Mouse (Mus musculus): ENCODE measurements around the gene Cdc37. TPM values are rescaled to one million over a fixed set of nuclear protein-coding genes. Genes with fewer than 3 reads are reported as not detected.

Cdc37 gene
- polyA plus RNA-seq, 1 experiment: 51.1 TPM

DNA sequence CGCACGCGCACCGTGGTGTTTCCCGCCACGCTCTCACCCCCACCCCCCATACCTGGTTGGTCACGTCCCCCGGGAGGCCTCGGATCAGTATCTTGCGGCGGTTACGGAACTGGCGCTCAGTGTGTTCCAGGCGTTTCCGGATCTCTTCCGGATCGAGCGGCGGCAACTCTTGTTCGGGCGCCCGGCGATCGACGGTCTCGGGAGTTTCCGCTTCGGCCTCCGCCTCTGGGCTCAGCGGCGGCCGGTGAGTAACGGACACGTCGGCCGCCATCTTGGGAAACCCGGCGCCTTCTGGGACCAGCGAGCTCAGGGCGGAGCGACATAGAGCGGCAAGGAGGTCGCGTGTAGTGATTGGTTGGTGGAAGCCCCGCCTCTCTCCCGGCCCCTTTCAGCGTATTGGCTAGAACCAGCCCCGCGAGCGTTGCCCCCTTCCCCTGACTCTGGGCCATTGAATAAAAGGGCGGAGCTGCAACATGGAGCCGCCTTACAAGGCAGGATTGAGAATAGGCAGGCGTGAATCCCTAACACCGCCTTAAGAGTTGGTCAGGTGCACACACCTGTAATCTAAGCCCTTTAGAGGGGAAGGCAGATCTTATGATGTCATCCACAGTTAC lies 58.0 kb downstream of the Cdc37 start, which contains the start of the genes Gm38431 and Raver1:
Gm38431 (minus strand) TSS at position 291 of the 614 bp plus-strand sequence.
Raver1 (minus strand) TSS at position 302 of the 614 bp plus-strand sequence.
- Histone ChIP-seq H3K4me3 (replicated peaks; ENCODE audit: control insufficient read depth, low read depth, low read length) (peak within 1 kb of the TSS; percentile 80), H3K4me1 (ENCODE audit: control insufficient read depth, insufficient read depth, low read length) (peaks cover 2% of the 10 kb centered on the region; the same call in 1 of the 2 replicates), H3K27ac (ENCODE audit: control insufficient read depth, insufficient read depth, low read depth, low read length, poor library complexity) (peak within 1 kb of the TSS; percentile 86)
- 0% methylated on average over 54 of the region's 54 CpGs for WGBS
- TF ChIP-seq POLR2A (IDR thresholded peaks at IDR 0.05; ENCODE audit: borderline replicate concordance, control insufficient read depth, low read depth, low read length) (peak; percentile 87), CTCF (IDR thresholded peaks at IDR 0.05; ENCODE audit: control insufficient read depth, insufficient read depth, low read length) (0 out of 2 replicates have a peak, but pooled peaks have one; percentile 3)

DNA sequence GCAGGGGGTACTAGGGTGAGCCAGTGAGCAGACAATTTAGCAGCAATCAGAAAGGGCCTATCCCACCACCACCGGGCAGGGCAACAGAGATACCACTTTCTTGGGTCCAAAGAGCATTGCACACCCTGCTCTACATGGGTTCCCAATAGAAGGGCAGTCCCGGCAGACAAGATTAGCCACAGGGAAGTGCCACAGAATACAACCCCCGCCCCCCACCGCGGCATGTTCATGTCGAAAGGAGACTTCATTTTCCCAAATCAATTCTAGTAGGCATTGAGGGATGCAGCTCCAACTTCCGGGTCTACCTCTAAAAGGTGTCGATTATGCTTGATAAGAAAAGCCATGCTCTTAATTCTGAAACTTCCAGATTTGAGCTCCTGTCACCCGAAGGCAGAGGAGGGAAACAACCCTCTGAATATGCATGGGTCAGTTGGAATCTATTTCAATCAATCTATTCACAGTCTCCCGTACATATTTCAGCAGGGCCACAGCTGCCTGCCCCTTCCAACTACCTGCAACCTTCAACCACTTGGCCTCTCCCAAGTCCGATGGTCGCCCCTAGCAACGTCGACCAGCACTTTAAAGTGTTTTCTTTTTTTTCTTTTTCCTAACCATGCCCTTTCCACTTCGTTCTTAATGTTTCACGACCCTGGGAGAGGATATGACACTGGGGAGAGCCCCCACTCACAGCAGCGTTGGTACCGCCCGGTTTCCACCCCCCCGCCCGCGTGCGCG lies 58.6 kb downstream of the Cdc37 start:
- under 1% methylated on average over 24 of the region's 24 CpGs for WGBS
- TF ChIP-seq POLR2A (IDR thresholded peaks at IDR 0.05; ENCODE audit: borderline replicate concordance, control insufficient read depth, low read depth, low read length) (no peak), CTCF (IDR thresholded peaks at IDR 0.05; ENCODE audit: control insufficient read depth, insufficient read depth, low read length) (no peak)
- peaks cover 2% of the 10 kb centered on the region; the same call in 1 of the 2 replicates for H3K4me1 ChIP-seq (ENCODE audit: control insufficient read depth, insufficient read depth, low read length)
- peak overlapping the region; percentile 80 for H3K4me3 ChIP-seq (replicated peaks; ENCODE audit: control insufficient read depth, low read depth, low read length)
- peak overlapping the region; percentile 86 for H3K27ac ChIP-seq (ENCODE audit: control insufficient read depth, insufficient read depth, low read depth, low read length, poor library complexity)

DNA sequence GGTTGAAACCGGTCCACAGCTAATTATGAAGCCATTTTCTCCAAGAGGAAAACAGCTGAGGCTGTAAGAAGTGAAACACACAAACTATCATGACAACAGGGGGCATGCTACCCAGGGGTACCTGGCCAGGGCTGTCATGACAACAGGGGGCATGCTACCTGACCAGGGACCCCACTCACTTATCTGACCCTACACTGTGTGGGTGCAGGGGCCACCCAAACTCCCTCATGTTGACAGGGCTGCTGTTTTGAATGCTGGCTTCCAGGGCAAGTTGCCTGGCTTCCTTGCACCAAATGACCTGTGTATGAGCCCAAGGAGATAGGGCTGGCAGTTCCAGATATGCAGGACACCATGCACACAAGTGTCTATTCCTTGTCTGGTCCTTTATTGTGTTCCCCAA lies 59.2 kb downstream of the Cdc37 start:
- peaks cover 2% of the 10 kb centered on the region; the same call in 1 of the 2 replicates for H3K4me1 ChIP-seq (ENCODE audit: control insufficient read depth, insufficient read depth, low read length)
- WGBS: 94% methylated on average over 1 of the region's 1 CpGs

DNA sequence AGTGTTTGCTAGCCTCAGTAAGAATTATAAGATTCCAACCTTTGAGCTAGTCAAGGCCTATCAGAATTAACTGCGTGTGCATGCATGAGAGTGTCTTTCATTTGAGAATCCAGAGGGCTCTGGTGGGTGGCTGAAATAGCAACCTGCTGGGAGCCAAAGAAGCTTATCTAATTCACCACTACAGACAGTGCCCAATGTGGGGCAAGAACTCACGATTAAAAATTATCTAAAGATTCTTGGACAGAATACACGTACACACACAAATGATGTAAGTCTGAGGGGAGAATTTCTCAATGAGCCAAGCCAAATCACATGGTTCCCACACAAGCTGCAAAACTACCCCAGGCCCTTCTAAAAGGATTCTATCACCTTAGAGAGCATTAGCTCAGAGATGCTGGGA lies 66.5 kb downstream of the Cdc37 start:
- Histone ChIP-seq H3K4me1 (ENCODE audit: control insufficient read depth, insufficient read depth, low read length) (no peaks in the 10 kb centered on the region), H3K4me3 (replicated peaks; ENCODE audit: control insufficient read depth, low read depth, low read length) (no peak overlapping the region), H3K27ac (ENCODE audit: control insufficient read depth, insufficient read depth, low read depth, low read length, poor library complexity) (no peak overlapping the region)
- WGBS: 43% methylated on average over 3 of the region's 3 CpGs
- TF ChIP-seq CTCF (IDR thresholded peaks at IDR 0.05; ENCODE audit: control insufficient read depth, insufficient read depth, low read length): no peak
- TF ChIP-seq POLR2A (IDR thresholded peaks at IDR 0.05; ENCODE audit: borderline replicate concordance, control insufficient read depth, low read depth, low read length): no peak

More for the DNA sequence above, 59.2 kb downstream of the Cdc37 start:
- no peak for TF ChIP-seq CTCF (IDR thresholded peaks at IDR 0.05; ENCODE audit: control insufficient read depth, insufficient read depth, low read length)
- no peak for TF ChIP-seq POLR2A (IDR thresholded peaks at IDR 0.05; ENCODE audit: borderline replicate concordance, control insufficient read depth, low read depth, low read length)
- Histone ChIP-seq H3K4me3 (replicated peaks; ENCODE audit: control insufficient read depth, low read depth, low read length) (peak overlapping the region; percentile 80), H3K27ac (ENCODE audit: control insufficient read depth, insufficient read depth, low read depth, low read length, poor library complexity) (no peak overlapping the region)

Other genes starting within 250 kb of the Cdc37 start
- gene Dnmt1, start 190.1 kb downstream of the Cdc37 start, polyA plus RNA-seq (2011; ENCODE audit: insufficient read depth, insufficient read length, low replicate concordance, missing spikeins): 83.7 and 98.4 TPM in 2 replicates
- 0.84 and 2.2 TPM in 2 replicates for gene S1pr2, start 173.2 kb downstream of the Cdc37 start, polyA plus RNA-seq (2011; ENCODE audit: insufficient read depth, insufficient read length, low replicate concordance, missing spikeins)
- 13.8 and 27.4 TPM in 2 replicates for gene Mrpl4, start 147.2 kb downstream of the Cdc37 start, polyA plus RNA-seq (2011; ENCODE audit: insufficient read depth, insufficient read length, low replicate concordance, missing spikeins)
- 4.4 and 15.3 TPM in 2 replicates for gene Icam1, start 134.0 kb downstream of the Cdc37 start, polyA plus RNA-seq (2011; ENCODE audit: insufficient read depth, insufficient read length, low replicate concordance, missing spikeins)
- 31.6 and 34.0 TPM in 2 replicates for gene Icam4, start 120.6 kb downstream of the Cdc37 start, polyA plus RNA-seq (2011; ENCODE audit: insufficient read depth, insufficient read length, low replicate concordance, missing spikeins)
- 1.5 and 1.7 TPM in 2 replicates for gene Icam5, start 117.9 kb downstream of the Cdc37 start, polyA plus RNA-seq (2011; ENCODE audit: insufficient read depth, insufficient read length, low replicate concordance, missing spikeins)
- not detected in 2 replicates for gene Zglp1, start 82.9 kb downstream of the Cdc37 start, polyA plus RNA-seq (2011; ENCODE audit: insufficient read depth, insufficient read length, low replicate concordance, missing spikeins)
- gene Gm49373, start 76.9 kb downstream of the Cdc37 start, polyA plus RNA-seq (2011; ENCODE audit: insufficient read depth, insufficient read length, low replicate concordance, missing spikeins): 1.7 TPM in 1 of 2 replicates, not detected in the other
- gene Fdx1l, start 76.4 kb downstream of the Cdc37 start, polyA plus RNA-seq (2011; ENCODE audit: insufficient read depth, insufficient read length, low replicate concordance, missing spikeins): 15.2 and 41.9 TPM in 2 replicates
- 2.5 and 4.9 TPM in 2 replicates for gene Gm38431, start 58.0 kb downstream of the Cdc37 start, polyA plus RNA-seq (2011; ENCODE audit: insufficient read depth, insufficient read length, low replicate concordance, missing spikeins)
- gene Raver1, start 58.0 kb downstream of the Cdc37 start, polyA plus RNA-seq (2011; ENCODE audit: insufficient read depth, insufficient read length, low replicate concordance, missing spikeins): 9.6 and 20.5 TPM in 2 replicates
- gene Tyk2, start 18.7 kb downstream of the Cdc37 start, polyA plus RNA-seq (2011; ENCODE audit: insufficient read depth, insufficient read length, low replicate concordance, missing spikeins): 15.0 and 27.9 TPM in 2 replicates
- gene Pde4a, start 15.7 kb upstream of the Cdc37 start, polyA plus RNA-seq (2011; ENCODE audit: insufficient read depth, insufficient read length, low replicate concordance, missing spikeins): 6.5 and 7.9 TPM in 2 replicates
- gene Keap1, start 89.4 kb upstream of the Cdc37 start, polyA plus RNA-seq (2011; ENCODE audit: insufficient read depth, insufficient read length, low replicate concordance, missing spikeins): 24.7 and 35.1 TPM in 2 replicates
- 0.65 and 1.00 TPM in 2 replicates for gene S1pr5, start 98.5 kb upstream of the Cdc37 start, polyA plus RNA-seq (2011; ENCODE audit: insufficient read depth, insufficient read length, low replicate concordance, missing spikeins)
- 42.9 and 74.7 TPM in 2 replicates for gene Atg4d, start 115.3 kb upstream of the Cdc37 start, polyA plus RNA-seq (2011; ENCODE audit: insufficient read depth, insufficient read length, low replicate concordance, missing spikeins)
- 50.1 and 105 TPM in 2 replicates for gene Kri1, start 138.0 kb upstream of the Cdc37 start, polyA plus RNA-seq (2011; ENCODE audit: insufficient read depth, insufficient read length, low replicate concordance, missing spikeins)
- 84.1 and 99.0 TPM in 2 replicates for gene Cdkn2d, start 141.4 kb upstream of the Cdc37 start, polyA plus RNA-seq (2011; ENCODE audit: insufficient read depth, insufficient read length, low replicate concordance, missing spikeins)
- 1.8 TPM in 1 of 2 replicates, not detected in the other for gene Ap1m2, start 162.4 kb upstream of the Cdc37 start, polyA plus RNA-seq (2011; ENCODE audit: insufficient read depth, insufficient read length, low replicate concordance, missing spikeins)
- gene Slc44a2, start 170.7 kb upstream of the Cdc37 start, polyA plus RNA-seq (2011; ENCODE audit: insufficient read depth, insufficient read length, low replicate concordance, missing spikeins): 57.3 and 106 TPM in 2 replicates
- gene Ilf3, start 217.9 kb upstream of the Cdc37 start, polyA plus RNA-seq (2011; ENCODE audit: insufficient read depth, insufficient read length, low replicate concordance, missing spikeins): 24.2 and 40.1 TPM in 2 replicates